In genomic region chr4:107617596-107618230, GRCm38 (mm10) we compare ENCODE assay signal across 17 mouse cellular contexts.
DNase-seq lines count a peak whose midpoint lies in the region; ATAC-seq and TF ChIP-seq lines count a peak whose summit lies in the region.
"Had no signal": no experiment of that assay in that cellular context is flagged by ENCODE, and none has a peak within 500 bp of the region (broad histone marks: within the 10 kb centered on the region; RNA-seq: fewer than 3 reads in every experiment).

No protein-coding gene starts in this region.

- H3K27ac ChIP-seq in kidney, adult 2 months (ENCODE audit: insufficient read depth, low read depth, low read length), result no peak overlapping the region
- no peak overlapping the region for H3K27ac ChIP-seq in kidney, embryonic 16.5 days (ENCODE audit: low read length)
- H3K27ac ChIP-seq: embryonic facial prominence, embryonic 12.5 days; gastrocnemius, adult 2 months; liver, embryonic 13.5 days; midbrain, embryonic 13.5 days had no signal

- TF ChIP-seq POLR2A in kidney, adult 2 months (IDR thresholded peaks at IDR 0.05; ENCODE audit: low read depth, low read length), result no peak

- peak; percentile 44 for DNase-seq in kidney, adult 2 months
- peak; percentile 39 for DNase-seq in A20 (ENCODE audit: low read depth, low spot score)
- DNase-seq in NIH3T3 (ENCODE audit: low read depth), result peak; percentile 57
- DNase-seq in lung, postnatal 14 days, result peak; percentile 7
- no peak for DNase-seq in right cerebral cortex, postnatal 25 days
- no peak for DNase-seq in cerebellum, adult 9-10 months
- DNase-seq: adrenal gland, postnatal 14 days; cerebellum, adult 11-12 months; forebrain, postnatal 0 days; gastrocnemius, adult 2 months; layer of hippocampus, postnatal 36 days; liver, embryonic 13.5 days; right cerebral cortex, postnatal 4 days; thymus, postnatal 36 days had no signal

- 69% methylated on average over 6 of the region's 6 CpGs for WGBS in kidney, adult 2 months
- WGBS in kidney, embryonic 16.5 days, result 49% methylated on average over 6 of the region's 6 CpGs

- H3K9me3 ChIP-seq in kidney, embryonic 16.5 days (ENCODE audit: low read length), result no peaks in the 10 kb centered on the region
- H3K9me3 ChIP-seq: embryonic facial prominence, embryonic 12.5 days; liver, embryonic 13.5 days; midbrain, embryonic 13.5 days had no signal

- H3K9ac ChIP-seq in kidney, embryonic 16.5 days (replicated peaks; ENCODE audit: low read length), result no peak overlapping the region
- H3K9ac ChIP-seq: embryonic facial prominence, embryonic 12.5 days; forebrain, postnatal 0 days; liver, embryonic 13.5 days; midbrain, embryonic 13.5 days had no signal

- ATAC-seq in kidney, embryonic 16.5 days (ENCODE audit: low FRiP score, low TSS enrichment), result no peak
- ATAC-seq: forebrain, postnatal 0 days; midbrain, embryonic 13.5 days had no signal

- no peaks in the 10 kb centered on the region for H3K27me3 ChIP-seq in kidney, adult 2 months (replicated peaks; ENCODE audit: control insufficient read depth, insufficient read depth, low read length)
- no peaks in the 10 kb centered on the region for H3K27me3 ChIP-seq in kidney, embryonic 16.5 days (ENCODE audit: insufficient read depth, low read length)
- H3K27me3 ChIP-seq: embryonic facial prominence, embryonic 12.5 days; midbrain, embryonic 13.5 days had no signal

- TF ChIP-seq CTCF in kidney, adult 2 months (conservative IDR thresholded peaks at IDR 0.05; ENCODE audit: insufficient read depth, insufficient read length, low read depth, low read length), result no peak

- no peak overlapping the region for H3K4me2 ChIP-seq in kidney, embryonic 16.5 days (replicated peaks; ENCODE audit: low read depth, low read length)
- H3K4me2 ChIP-seq: embryonic facial prominence, embryonic 12.5 days; liver, embryonic 13.5 days; midbrain, embryonic 13.5 days had no signal

- no peaks in the 10 kb centered on the region for H3K4me1 ChIP-seq in kidney, adult 2 months (ENCODE audit: control insufficient read depth, insufficient read depth, low read length)
- no peaks in the 10 kb centered on the region for H3K4me1 ChIP-seq in kidney, embryonic 16.5 days (ENCODE audit: insufficient read depth, low read length)
- H3K4me1 ChIP-seq: liver, embryonic 13.5 days had no signal

- H3K36me3 ChIP-seq in kidney, adult 2 months (ENCODE audit: control insufficient read depth, insufficient read depth, low read length), result no peaks in the 10 kb centered on the region
- H3K36me3 ChIP-seq in kidney, embryonic 16.5 days (ENCODE audit: insufficient read depth, low read length), result no peaks in the 10 kb centered on the region
- H3K36me3 ChIP-seq: embryonic facial prominence, embryonic 12.5 days; liver, embryonic 13.5 days; midbrain, embryonic 13.5 days had no signal

- no peak overlapping the region for H3K4me3 ChIP-seq in kidney, adult 2 months (ENCODE audit: insufficient read depth, low read depth, low read length)
- no peak overlapping the region for H3K4me3 ChIP-seq in kidney, embryonic 16.5 days (ENCODE audit: low read length)
- H3K4me3 ChIP-seq: embryonic facial prominence, embryonic 12.5 days; gastrocnemius, adult 2 months; liver, embryonic 13.5 days; midbrain, embryonic 13.5 days had no signal

Comparison
In these comparisons a context has a peak if more than half of its experiments do, and no peak if none do; other contexts are left out.
1. DNase-seq: peak in kidney, adult 2 months (single experiment), A20 (single experiment), NIH3T3 (single experiment) and lung, postnatal 14 days (single experiment); none in right cerebral cortex, postnatal 25 days (single experiment) and cerebellum, adult 9-10 months (single experiment).